Mouse (Mus musculus): ENCODE measurements around the gene Srl.
"Not testable (repeated sequence)": the region's sequence is repeated elsewhere in the genome, so short reads cannot be mapped to it uniquely, and the experiment has no call there.

The Srl gene

DNA sequence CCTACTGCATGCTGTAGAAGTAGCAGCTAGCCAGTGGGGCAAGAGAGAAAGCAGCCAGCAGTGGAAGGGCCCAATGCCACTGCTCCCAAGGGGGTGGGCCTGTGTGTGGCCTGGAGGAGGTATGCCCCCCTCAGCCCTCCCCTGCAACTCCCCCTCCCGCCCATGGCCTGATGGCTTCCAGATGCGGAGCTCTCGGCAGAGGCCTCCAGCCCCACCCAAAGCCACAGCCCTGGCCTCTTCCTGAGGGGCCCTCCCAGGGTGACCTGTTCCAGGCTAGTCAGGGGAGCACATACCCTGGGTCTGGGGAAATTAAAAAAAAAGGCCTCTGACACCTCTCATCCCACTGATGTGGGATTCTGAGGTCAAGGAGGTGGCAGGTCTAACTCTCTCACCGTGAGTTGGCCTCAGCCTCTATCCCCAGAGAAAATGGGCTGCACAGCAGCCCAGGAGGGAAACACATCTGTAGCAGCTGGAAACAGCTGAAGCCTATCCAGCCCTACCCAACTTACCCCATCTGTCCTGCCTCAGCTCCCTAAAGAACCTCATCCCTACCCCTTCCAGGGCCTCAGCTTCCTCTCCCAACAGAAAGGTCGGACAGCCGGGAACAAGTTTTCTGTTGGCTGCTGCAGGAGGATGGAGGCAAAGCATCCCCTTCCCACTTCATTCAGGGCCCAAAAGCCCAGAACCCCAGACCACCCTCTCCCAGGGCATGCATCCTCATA lies 11.4 kb upstream of the Srl start:
- no peak for DNase-seq (ENCODE audit: low read depth, low spot score)

- no peak for DNase-seq (ENCODE audit: low read depth, low spot score)
These were observed 10.3 kb upstream of the Srl start for GRCm38 (mm10) chr16:4551885-4552284.

GRCm38 (mm10) chr16:4551056-4551455 lies 9.4 kb upstream of the Srl start:
- no peak for DNase-seq (ENCODE audit: low read depth, low spot score)

GRCm38 (mm10) chr16:4548953-4549688 lies 7.5 kb upstream of the Srl start:
- no peak for DNase-seq (ENCODE audit: low read depth, low spot score)

GRCm38 (mm10) chr16:4547611-4548010 lies 6.0 kb upstream of the Srl start:
- no peak for DNase-seq (ENCODE audit: low read depth, low spot score)

DNA sequence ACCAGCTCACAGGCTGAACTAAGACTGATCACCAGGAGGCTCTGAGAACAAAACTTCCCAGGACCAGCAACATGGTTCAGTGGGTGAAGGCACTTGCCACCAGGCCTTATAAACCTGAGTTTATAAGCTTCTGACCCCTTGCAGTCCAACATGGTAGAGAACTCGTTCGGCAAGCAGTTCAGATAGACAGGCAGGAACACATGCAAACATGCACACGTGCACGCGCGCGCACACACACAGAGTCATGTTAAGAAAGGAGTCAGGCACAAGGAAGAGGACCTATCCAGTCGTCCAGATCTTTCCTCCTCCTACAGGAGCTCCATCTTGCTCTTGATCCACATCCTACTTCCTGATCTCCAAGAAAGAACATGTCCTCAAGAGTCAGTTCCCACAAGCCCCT lies 5.2 kb upstream of the Srl start:
- no peak for DNase-seq (ENCODE audit: low read depth, low spot score)

DNA sequence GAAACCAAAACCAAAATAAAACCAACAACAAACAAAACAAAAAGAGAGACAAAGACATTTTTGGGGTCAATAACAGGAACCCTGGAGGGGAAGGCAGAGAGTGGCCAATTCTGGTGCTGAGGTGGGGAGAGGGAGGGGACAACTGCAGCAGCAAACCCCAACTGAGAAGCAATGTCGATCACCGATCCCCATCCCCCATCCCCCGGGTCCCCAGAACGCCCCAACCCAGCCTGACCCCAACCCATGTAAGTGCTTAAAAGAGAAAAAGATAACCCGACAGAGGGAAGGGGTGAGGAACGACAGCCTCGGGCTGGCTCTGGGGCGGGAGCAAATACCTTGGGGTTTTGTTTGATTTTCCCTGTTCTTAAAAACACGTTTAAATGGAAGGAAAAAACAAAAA lies 3.2 kb upstream of the Srl start:
- DNase-seq (ENCODE audit: low read depth, low spot score): no peak

GRCm38 (mm10) chr16:4543266-4543665 lies 1.6 kb upstream of the Srl start:
- no peak for DNase-seq (ENCODE audit: low read depth, low spot score)

- DNase-seq (ENCODE audit: low read depth, low spot score): no peak
These were observed 689 bp upstream of the Srl start for GRCm38 (mm10) chr16:4542236-4542774.

- DNase-seq (ENCODE audit: low read depth, low spot score): no peak
These were observed 583 bp downstream of the Srl start for GRCm38 (mm10) chr16:4541033-4541432.

GRCm38 (mm10) chr16:4540064-4540775 lies 1.4 kb downstream of the Srl start:
- no peak for DNase-seq (ENCODE audit: low read depth, low spot score)

GRCm38 (mm10) chr16:4539521-4539920 lies 2.1 kb downstream of the Srl start:
- no peak for DNase-seq (ENCODE audit: low read depth, low spot score)

- DNase-seq (ENCODE audit: low read depth, low spot score): no peak
These were observed 3.8 kb downstream of the Srl start for GRCm38 (mm10) chr16:4537616-4538358.

DNA sequence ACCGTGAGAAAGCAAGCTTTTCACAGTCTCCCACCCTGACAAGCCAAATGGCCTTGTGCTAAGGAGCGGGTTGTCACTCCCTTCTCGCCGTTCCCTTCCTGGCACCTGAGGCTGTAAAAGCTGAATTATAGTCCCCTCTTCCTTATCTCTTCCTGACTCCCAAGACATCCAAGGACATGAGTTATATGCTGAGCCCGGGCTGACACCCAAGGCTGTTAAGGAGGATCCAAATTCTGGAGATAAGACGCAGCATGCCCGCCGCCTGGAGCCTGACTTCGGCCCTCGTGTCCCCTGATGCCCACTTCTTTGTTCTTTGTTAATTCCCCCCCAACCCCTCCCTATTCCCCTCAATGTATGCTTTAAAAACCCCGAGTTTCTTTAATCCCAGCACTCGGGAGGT lies 14.2 kb downstream of the Srl start:
- DNase-seq (ENCODE audit: low read depth, low spot score): not testable (repeated sequence)

GRCm38 (mm10) chr16:4523313-4524004 lies 18.2 kb downstream of the Srl start:
- no peak for DNase-seq (ENCODE audit: low read depth, low spot score)

- no peak for DNase-seq (ENCODE audit: low read depth, low spot score)
These were observed 18.7 kb downstream of the Srl start for GRCm38 (mm10) chr16:4522879-4523278.

- DNase-seq (ENCODE audit: low read depth, low spot score): no peak
These were observed 19.7 kb downstream of the Srl start for GRCm38 (mm10) chr16:4521735-4522530.

- DNase-seq (ENCODE audit: low read depth, low spot score): no peak
These were observed 20.4 kb downstream of the Srl start for GRCm38 (mm10) chr16:4521074-4521667.

GRCm38 (mm10) chr16:4520673-4521072 lies 20.9 kb downstream of the Srl start:
- DNase-seq (ENCODE audit: low read depth, low spot score): no peak

DNA sequence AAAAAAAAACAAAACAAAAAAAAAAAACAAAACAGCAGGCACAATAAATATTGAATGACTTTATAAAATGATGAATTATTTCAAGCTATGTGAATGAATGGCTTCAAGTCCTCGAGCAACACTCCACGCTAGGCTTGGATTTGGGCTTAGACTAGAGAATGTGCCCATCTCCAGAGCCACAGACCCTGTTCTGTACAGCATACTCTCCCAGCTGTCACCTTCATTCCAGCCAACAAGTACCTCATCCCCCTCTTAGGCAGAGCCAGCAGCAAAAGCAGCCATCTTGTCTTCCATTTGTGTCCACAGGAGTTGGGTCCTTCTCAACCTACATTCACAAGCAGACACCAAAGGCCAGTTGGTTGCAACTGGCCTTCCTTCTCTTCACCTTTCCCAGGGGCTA lies 21.8 kb downstream of the Srl start:
- no peak for DNase-seq (ENCODE audit: low read depth, low spot score)
